Mouse (Mus musculus) myocyte (in vitro differentiated cells): ENCODE results near the gene Fam78b. TPM values are rescaled to one million over a fixed set of nuclear protein-coding genes. Genes with fewer than 3 reads are reported as not detected.

ENCODE experiments used
- H3K27me3 ChIP-seq: one replicate; pipeline ENCODE4 v1.6.1; 2011; ENCODE audit not compliant: control insufficient read depth, insufficient read depth, insufficient read length
- H3K36me3 ChIP-seq: one replicate; pipeline ENCODE4 v1.6.1; 2011; ENCODE audit not compliant: control insufficient read depth, insufficient read depth
- H3K4me2 ChIP-seq: one replicate; pipeline ENCODE4 v1.6.1; 2011; ENCODE audit warnings: low read depth, control low read depth
- H3K4me3 ChIP-seq: one replicate; pipeline ENCODE4 v1.5.1; 2011; ENCODE audit warnings: mild to moderate bottlenecking, control low read depth, moderate library complexity
- H3K79me2 ChIP-seq: one replicate; pipeline ENCODE4 v1.6.1; 2011; ENCODE audit not compliant: control insufficient read depth, insufficient read depth
- H3ac ChIP-seq: one replicate; pipeline ENCODE4 v1.6.1; 2011; ENCODE audit not compliant: control insufficient read depth, insufficient read length
- CEBPB ChIP-seq: IDR thresholded peaks from 2 replicates; pipeline ENCODE4 v1.6.1; 2011; ENCODE audit warnings: mild to moderate bottlenecking, moderate library complexity; ENCODE audit not compliant: poor library complexity, insufficient read depth, severe bottlenecking
- E2F4 ChIP-seq: IDR thresholded peaks from one replicate; pipeline ENCODE4 v1.6.1; 2011; ENCODE audit warnings: mild to moderate bottlenecking, control low read depth, moderate library complexity; ENCODE audit not compliant: insufficient read depth
- MAX ChIP-seq: IDR thresholded peaks from one replicate; pipeline ENCODE4 v1.6.1; 2011; ENCODE audit warnings: low read depth, mild to moderate bottlenecking, control low read depth
- MYOD1 ChIP-seq, 3 experiments: IDR thresholded peaks; one replicate each; pipeline ENCODE4 v1.6.1; 2011; ENCODE audit warnings: control low read depth in 2 of 3, low read depth in 2 of 3, mild to moderate bottlenecking in 2 of 3, moderate library complexity in 1 of 3; ENCODE audit not compliant: insufficient read length in 2 of 3, control insufficient read depth in 1 of 3
- MYOG ChIP-seq, 3 experiments: IDR thresholded peaks; one replicate each; pipeline ENCODE4 v1.6.1; 2011; ENCODE audit warnings: control low read depth in 2 of 3, low read depth in 2 of 3, mild to moderate bottlenecking in 2 of 3; ENCODE audit not compliant: insufficient read length in 2 of 3, control insufficient read depth in 1 of 3, insufficient read depth in 1 of 3
- POLR2A ChIP-seq: IDR thresholded peaks from one replicate; pipeline ENCODE4 v1.6.1; 2011; ENCODE audit warnings: low read depth, mild to moderate bottlenecking, control low read depth, moderate library complexity; ENCODE audit not compliant: insufficient read length
- POLR2AphosphoS2 ChIP-seq: IDR thresholded peaks from one replicate; pipeline ENCODE4 v1.6.1; 2011; ENCODE audit warnings: low read depth, control low read depth; ENCODE audit not compliant: insufficient read length
- REST ChIP-seq: IDR thresholded peaks from one replicate; pipeline ENCODE4 v1.6.1; 2011; ENCODE audit warnings: mild to moderate bottlenecking, control low read depth, moderate library complexity; ENCODE audit not compliant: insufficient read depth, insufficient read length
- SRF ChIP-seq: IDR thresholded peaks from one replicate; pipeline ENCODE4 v1.6.1; 2011; ENCODE audit warnings: low read depth; ENCODE audit not compliant: control insufficient read depth, insufficient read length
- TCF12 ChIP-seq: IDR thresholded peaks from one replicate; pipeline ENCODE4 v1.6.1; 2011; ENCODE audit warnings: mild to moderate bottlenecking, control low read depth; ENCODE audit not compliant: poor library complexity, insufficient read depth, severe bottlenecking
- TCF3 ChIP-seq: IDR thresholded peaks from one replicate; pipeline ENCODE4 v1.6.1; 2011; ENCODE audit warnings: low read depth, control low read depth; ENCODE audit not compliant: insufficient read length
- USF1 ChIP-seq: IDR thresholded peaks from one replicate; pipeline ENCODE4 v1.6.1; 2011; ENCODE audit warnings: low read depth, mild to moderate bottlenecking, control low read depth, moderate library complexity
- polyA plus RNA-seq: library from polyadenylated mRNA; unstranded; fragments of >200 nt; fragmentation: generic; extraction: Trizol; gene quantifications from one replicate; pipeline ENCODE4 v1.2.1, GENCODE M21; 2012; ENCODE audit warnings: missing spikeins

Fam78b gene
- polyA plus RNA-seq, 1 experiment = 0.92 TPM

GRCm38 (mm10) chr1:167084330-167084729 lies 83.1 kb downstream of the Fam78b start:
- no peak overlapping the region for H3ac ChIP-seq
- H3K4me3 ChIP-seq = no peak overlapping the region
- H3K36me3 ChIP-seq = no peaks in the 10 kb centered on the region
- no peaks in the 10 kb centered on the region for H3K27me3 ChIP-seq
- no peaks in the 10 kb centered on the region for H3K79me2 ChIP-seq
- H3K4me2 ChIP-seq = no peak overlapping the region
- no peak for TF ChIP-seq TCF3
- TF ChIP-seq POLR2A = no peak
- TF ChIP-seq TCF12 = no peak

- TF ChIP-seq POLR2AphosphoS2 (no peak), CEBPB (no peak), REST (no peak), POLR2A (no peak), USF1 (no peak), MYOG (IDR thresholded peaks at IDR 0.05; ENCODE audit: control insufficient read depth in 1 of 3, insufficient read depth in 1 of 3, insufficient read length in 2 of 3, low read depth in 2 of 3) (no peak), TCF3 (no peak), MYOD1 (IDR thresholded peaks at IDR 0.05; ENCODE audit: control insufficient read depth in 1 of 3, insufficient read length in 2 of 3, low read depth in 2 of 3) (no peak), TCF12 (no peak), SRF (no peak), E2F4 (no peak)
- Histone ChIP-seq H3K4me2 (no peak overlapping the region), H3K36me3 (no peaks in the 10 kb centered on the region), H3K4me3 (no peak overlapping the region), H3K27me3 (no peaks in the 10 kb centered on the region), H3K79me2 (no peaks in the 10 kb centered on the region), H3ac (no peak overlapping the region)
Observed at GRCm38 (mm10) chr1:167085461-167085860, 84.2 kb downstream of the Fam78b start.

GRCm38 (mm10) chr1:167090466-167090865 lies 89.2 kb downstream of the Fam78b start:
- Histone ChIP-seq H3K4me3 (no peak overlapping the region), H3K79me2 (no peaks in the 10 kb centered on the region), H3K4me2 (no peak overlapping the region), H3K36me3 (no peaks in the 10 kb centered on the region), H3ac (no peak overlapping the region), H3K27me3 (no peaks in the 10 kb centered on the region)
- TF ChIP-seq E2F4 = no peak
- TF ChIP-seq MYOG (IDR thresholded peaks at IDR 0.05; ENCODE audit: control insufficient read depth in 1 of 3, insufficient read depth in 1 of 3, insufficient read length in 2 of 3, low read depth in 2 of 3) = no peak
- TF ChIP-seq MYOD1 (IDR thresholded peaks at IDR 0.05; ENCODE audit: control insufficient read depth in 1 of 3, insufficient read length in 2 of 3, low read depth in 2 of 3) = no peak
- TF ChIP-seq TCF12 = no peak
- TF ChIP-seq TCF3 = no peak
- TF ChIP-seq MAX = no peak
- no peak for TF ChIP-seq POLR2AphosphoS2
- TF ChIP-seq REST = no peak
- TF ChIP-seq CEBPB = no peak
- TF ChIP-seq POLR2A = no peak

GRCm38 (mm10) chr1:167093551-167093950 lies 92.3 kb downstream of the Fam78b start:
- Histone ChIP-seq H3ac (no peak overlapping the region), H3K4me3 (no peak overlapping the region), H3K4me2 (no peak overlapping the region), H3K79me2 (no peaks in the 10 kb centered on the region), H3K27me3 (no peaks in the 10 kb centered on the region), H3K36me3 (no peaks in the 10 kb centered on the region)
- TF ChIP-seq POLR2AphosphoS2 (no peak), USF1 (no peak), POLR2A (no peak), MYOG (IDR thresholded peaks at IDR 0.05; ENCODE audit: control insufficient read depth in 1 of 3, insufficient read depth in 1 of 3, insufficient read length in 2 of 3, low read depth in 2 of 3) (no peak), SRF (no peak), MAX (no peak)

GRCm38 (mm10) chr1:167094589-167095148 lies 93.5 kb downstream of the Fam78b start:
- Histone ChIP-seq H3K79me2 (no peaks in the 10 kb centered on the region), H3K4me2 (no peak overlapping the region), H3K36me3 (no peaks in the 10 kb centered on the region), H3K27me3 (no peaks in the 10 kb centered on the region), H3K4me3 (no peak overlapping the region), H3ac (no peak overlapping the region)
- no peak for TF ChIP-seq CEBPB
- TF ChIP-seq TCF12 = no peak
